Mouse (Mus musculus): ENCODE results near the gene Csn2. TPM values are rescaled to one million over a fixed set of nuclear protein-coding genes. Genes with fewer than 3 reads are reported as not detected.

Csn2 gene
- total RNA-seq (2014; fragmentation: Nextera tagmentation) (not detected in 2 replicates), total RNA-seq (2017) (not detected in 2 replicates)

DNA sequence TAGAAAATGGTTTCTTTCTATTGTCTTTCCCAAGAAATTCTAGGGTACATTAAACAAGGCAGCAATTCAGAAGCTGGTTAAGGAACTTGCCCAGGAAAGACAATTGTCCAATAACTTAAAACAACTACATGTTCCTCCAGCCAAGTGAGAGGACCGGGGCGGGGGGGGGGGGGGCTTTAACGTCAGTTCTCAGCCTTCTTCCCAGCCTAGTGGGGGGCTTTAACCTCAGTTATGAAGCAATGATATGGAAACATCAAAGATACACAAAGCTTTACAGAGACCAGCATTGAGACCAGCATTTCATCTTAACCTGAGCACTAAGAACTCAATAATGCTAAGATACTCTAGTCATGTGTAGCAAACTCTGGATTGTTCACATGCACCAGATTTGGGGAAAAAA lies at the start of gene Csn2:
Gene Csn2 (minus strand): TSS at position 101 of the 400 bp plus-strand sequence.
- no peak for ATAC-seq (replicated peaks; ENCODE audit: poor library complexity, severe bottlenecking)

GRCm38 (mm10) chr5:87734821-87735220 lies 35.4 kb upstream of the Csn2 start:
- ATAC-seq (replicated peaks; ENCODE audit: poor library complexity, severe bottlenecking): no peak

- no peak for ATAC-seq (replicated peaks; ENCODE audit: poor library complexity, severe bottlenecking)
Observed at GRCm38 (mm10) chr5:87705891-87706290, 6.5 kb upstream of the Csn2 start.

- no peak for ATAC-seq (replicated peaks; ENCODE audit: poor library complexity, severe bottlenecking)
Observed at GRCm38 (mm10) chr5:87665908-87666307, 33.5 kb downstream of the Csn2 start, which contains the start of gene Csn1s1. TSS of gene Csn1s1 (plus strand) at chr5:87666208.

DNA sequence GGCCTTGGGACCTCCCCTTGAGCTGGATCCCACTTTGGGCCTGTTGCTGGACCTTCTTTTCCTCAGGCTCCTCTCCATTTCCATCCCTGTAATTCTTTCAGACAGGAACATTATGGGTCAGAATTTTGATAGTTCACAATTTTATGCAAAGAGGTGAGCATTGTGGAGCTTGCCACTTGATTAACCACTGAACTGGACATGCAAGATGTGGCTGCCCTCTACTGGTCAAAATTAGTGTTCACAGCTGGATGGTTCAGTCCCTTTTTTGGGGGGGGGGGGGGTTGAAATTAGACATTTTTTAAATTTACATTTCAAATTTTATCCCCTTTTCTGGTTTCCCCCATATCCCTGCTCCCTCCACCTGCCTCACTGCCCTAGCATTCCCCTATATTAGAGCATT lies 56.6 kb downstream of the Csn2 start:
- ATAC-seq (replicated peaks; ENCODE audit: poor library complexity, severe bottlenecking): no peak

Other genes starting within 250 kb of the Csn2 start
- not detected in 2 replicates for gene Ugt2a2, start 217.4 kb downstream of the Csn2 start, total RNA-seq (2014; fragmentation: Nextera tagmentation)
- not detected in 2 replicates for gene Ugt2a2, start 217.4 kb downstream of the Csn2 start, total RNA-seq (2017)
- not detected in 2 replicates for gene Gm43638, start 212.8 kb downstream of the Csn2 start, total RNA-seq (2014; fragmentation: Nextera tagmentation)
- not detected in 2 replicates for gene Gm43638, start 212.8 kb downstream of the Csn2 start, total RNA-seq (2017)
- not detected in 2 replicates for gene Ugt2a1, start 208.8 kb downstream of the Csn2 start, total RNA-seq (2014; fragmentation: Nextera tagmentation)
- gene Ugt2a1, start 208.8 kb downstream of the Csn2 start, total RNA-seq (2017): not detected in 2 replicates
- not detected in 2 replicates for gene Sult1b1, start 161.4 kb downstream of the Csn2 start, total RNA-seq (2014; fragmentation: Nextera tagmentation)
- gene Sult1b1, start 161.4 kb downstream of the Csn2 start, total RNA-seq (2017): not detected in 2 replicates
- gene Sult1d1, start 130.6 kb downstream of the Csn2 start, total RNA-seq (2014; fragmentation: Nextera tagmentation): not detected in 2 replicates
- gene Sult1d1, start 130.6 kb downstream of the Csn2 start, total RNA-seq (2017): not detected in 2 replicates
- not detected in 2 replicates for gene Sult1e1, start 108.0 kb downstream of the Csn2 start, total RNA-seq (2014; fragmentation: Nextera tagmentation)
- not detected in 2 replicates for gene Sult1e1, start 108.0 kb downstream of the Csn2 start, total RNA-seq (2017)
- not detected in 2 replicates for gene Csn1s1, start 33.4 kb downstream of the Csn2 start, total RNA-seq (2014; fragmentation: Nextera tagmentation)
- gene Csn1s1, start 33.4 kb downstream of the Csn2 start, total RNA-seq (2017): not detected in 2 replicates
- not detected in 2 replicates for gene Csn1s2a, start 74.9 kb upstream of the Csn2 start, total RNA-seq (2014; fragmentation: Nextera tagmentation)
- gene Csn1s2a, start 74.9 kb upstream of the Csn2 start, total RNA-seq (2017): not detected in 2 replicates
- not detected in 2 replicates for gene Csn1s2b, start 108.5 kb upstream of the Csn2 start, total RNA-seq (2014; fragmentation: Nextera tagmentation)
- gene Csn1s2b, start 108.5 kb upstream of the Csn2 start, total RNA-seq (2017): not detected in 2 replicates
- gene Prr27, start 126.1 kb upstream of the Csn2 start, total RNA-seq (2014; fragmentation: Nextera tagmentation): not detected in 2 replicates
- not detected in 2 replicates for gene Prr27, start 126.1 kb upstream of the Csn2 start, total RNA-seq (2017)
- not detected in 2 replicates for gene Odam, start 185.4 kb upstream of the Csn2 start, total RNA-seq (2014; fragmentation: Nextera tagmentation)
- gene Odam, start 185.4 kb upstream of the Csn2 start, total RNA-seq (2017): not detected in 2 replicates
- gene Csn3, start 225.9 kb upstream of the Csn2 start, total RNA-seq (2014; fragmentation: Nextera tagmentation): not detected in 2 replicates
- not detected in 2 replicates for gene Csn3, start 225.9 kb upstream of the Csn2 start, total RNA-seq (2017)